Mouse (Mus musculus) testis, adult 2 months (tissue): ENCODE measurements around the gene Ldlr. TPM values are rescaled to one million over a fixed set of nuclear protein-coding genes. Genes with fewer than 3 reads are reported as not detected.
"Not testable (repeated sequence)": the region's sequence is repeated elsewhere in the genome, so short reads cannot be mapped to it uniquely, and the experiment has no call there.

Experiments used
- H3K27ac ChIP-seq: fragments of 200-500 bp; 2 replicates; pipeline ENCODE4 v1.5.1; 2012; ENCODE audit warnings: low read depth, low read length; ENCODE audit not compliant: control insufficient read depth, insufficient read depth
- H3K27me3 ChIP-seq: fragments of 200-500 bp; 2 replicates; pipeline ENCODE4 v1.6.1; 2012; ENCODE audit warnings: mild to moderate bottlenecking, low read length, moderate library complexity; ENCODE audit not compliant: control insufficient read depth, insufficient read depth
- H3K36me3 ChIP-seq: fragments of 200-500 bp; 2 replicates; pipeline ENCODE4 v1.6.1; 2012; ENCODE audit warnings: mild to moderate bottlenecking, low read length; ENCODE audit not compliant: control insufficient read depth, insufficient read depth
- H3K4me1 ChIP-seq: fragments of 200-500 bp; 2 replicates; pipeline ENCODE4 v1.6.1; 2012; ENCODE audit warnings: low read length; ENCODE audit not compliant: control insufficient read depth, insufficient read depth
- H3K4me3 ChIP-seq: fragments of 200-500 bp; 2 replicates; pipeline ENCODE4 v1.5.1; 2012; ENCODE audit warnings: low read depth, mild to moderate bottlenecking, low read length, moderate library complexity, mixed read lengths; ENCODE audit not compliant: control insufficient read depth
- CTCF ChIP-seq: fragments of 200-500 bp; IDR thresholded peaks from 2 replicates; pipeline ENCODE4 v1.5.1; 2012; ENCODE audit warnings: low read depth, mild to moderate bottlenecking, inconsistent platforms, low read length, moderate library complexity; ENCODE audit not compliant: control insufficient read depth, insufficient read depth, insufficient replicate concordance
- POLR2A ChIP-seq: fragments of 200-500 bp; IDR thresholded peaks from 2 replicates; pipeline ENCODE4 v1.6.1; 2012; ENCODE audit warnings: low read depth, mild to moderate bottlenecking, inconsistent platforms, low read length, moderate library complexity; ENCODE audit not compliant: control insufficient read depth
- polyA plus RNA-seq: library from polyadenylated mRNA; depleted of rRNA; stranded (reverse); fragments of >200 nt; gene quantifications from 2 replicates; pipeline ENCODE4 v1.2.3, GENCODE M21; 2012

Ldlr gene
- polyA plus RNA-seq, 1 experiment, result 2.9 TPM

- Histone ChIP-seq H3K4me3 (no peak overlapping the region), H3K36me3 (peaks cover 3% of the 10 kb centered on the region), H3K27me3 (no peaks in the 10 kb centered on the region), H3K4me1 (no peaks in the 10 kb centered on the region), H3K27ac (no peak overlapping the region)
- peak; percentile 56; the same call in 1 of the 2 replicates for TF ChIP-seq CTCF
- TF ChIP-seq POLR2A, result no peak
Observed at GRCm38 (mm10) chr9:21691862-21692261, 31.4 kb upstream of the Ldlr start.

GRCm38 (mm10) chr9:21692491-21692890, 30.8 kb upstream of the Ldlr start:
- H3K4me3 ChIP-seq, result no peak overlapping the region
- H3K36me3 ChIP-seq, result peaks cover 3% of the 10 kb centered on the region
- TF ChIP-seq CTCF, result no peak
- TF ChIP-seq POLR2A, result no peak

GRCm38 (mm10) chr9:21694071-21694470, 29.2 kb upstream of the Ldlr start:
- TF ChIP-seq POLR2A, result no peak
- TF ChIP-seq CTCF, result no peak
- Histone ChIP-seq H3K27me3 (no peaks in the 10 kb centered on the region), H3K27ac (no peak overlapping the region), H3K4me1 (no peaks in the 10 kb centered on the region), H3K36me3 (peaks cover 3% of the 10 kb centered on the region), H3K4me3 (no peak overlapping the region)

More at GRCm38 (mm10) chr9:21692491-21692890, 30.8 kb upstream of the Ldlr start:
- Histone ChIP-seq H3K27me3 (no peaks in the 10 kb centered on the region), H3K27ac (no peak overlapping the region), H3K4me1 (no peaks in the 10 kb centered on the region)

GRCm38 (mm10) chr9:21695229-21695792, 28.0 kb upstream of the Ldlr start:
- H3K27me3 ChIP-seq, result no peaks in the 10 kb centered on the region
- H3K4me3 ChIP-seq, result no peak overlapping the region
- no peak overlapping the region for H3K27ac ChIP-seq
- peaks cover 1% of the 10 kb centered on the region for H3K36me3 ChIP-seq
- no peak for TF ChIP-seq CTCF
- no peak for TF ChIP-seq POLR2A
- no peaks in the 10 kb centered on the region for H3K4me1 ChIP-seq

GRCm38 (mm10) chr9:21697121-21697520, 26.2 kb upstream of the Ldlr start:
- Histone ChIP-seq H3K4me3 (no peak overlapping the region), H3K36me3 (peaks cover 5% of the 10 kb centered on the region)

GRCm38 (mm10) chr9:21699280-21699679, 24.0 kb upstream of the Ldlr start:
- H3K27ac ChIP-seq, H3K36me3 ChIP-seq, H3K4me3 ChIP-seq, H3K4me1 ChIP-seq, H3K27me3 ChIP-seq: not testable (repeated sequence)

More at GRCm38 (mm10) chr9:21697121-21697520, 26.2 kb upstream of the Ldlr start:
- Histone ChIP-seq H3K27me3 (no peaks in the 10 kb centered on the region), H3K4me1 (no peaks in the 10 kb centered on the region), H3K27ac (no peak overlapping the region)
- TF ChIP-seq POLR2A (no peak), CTCF (no peak)

GRCm38 (mm10) chr9:21701091-21701490, 22.2 kb upstream of the Ldlr start:
- TF ChIP-seq CTCF (no peak), POLR2A (no peak)
- Histone ChIP-seq H3K27me3 (no peaks in the 10 kb centered on the region), H3K36me3 (peaks cover 3% of the 10 kb centered on the region), H3K27ac (no peak overlapping the region), H3K4me1 (no peaks in the 10 kb centered on the region), H3K4me3 (no peak overlapping the region)

GRCm38 (mm10) chr9:21703494-21703893, 19.8 kb upstream of the Ldlr start:
- Histone ChIP-seq H3K36me3 (peaks cover 3% of the 10 kb centered on the region), H3K4me1 (no peaks in the 10 kb centered on the region), H3K4me3 (no peak overlapping the region), H3K27me3 (no peaks in the 10 kb centered on the region), H3K27ac (no peak overlapping the region)
- no peak for TF ChIP-seq POLR2A
- no peak for TF ChIP-seq CTCF
